Mouse (Mus musculus): ENCODE measurements around the gene Ankrd39.

The Ankrd39 gene

DNA sequence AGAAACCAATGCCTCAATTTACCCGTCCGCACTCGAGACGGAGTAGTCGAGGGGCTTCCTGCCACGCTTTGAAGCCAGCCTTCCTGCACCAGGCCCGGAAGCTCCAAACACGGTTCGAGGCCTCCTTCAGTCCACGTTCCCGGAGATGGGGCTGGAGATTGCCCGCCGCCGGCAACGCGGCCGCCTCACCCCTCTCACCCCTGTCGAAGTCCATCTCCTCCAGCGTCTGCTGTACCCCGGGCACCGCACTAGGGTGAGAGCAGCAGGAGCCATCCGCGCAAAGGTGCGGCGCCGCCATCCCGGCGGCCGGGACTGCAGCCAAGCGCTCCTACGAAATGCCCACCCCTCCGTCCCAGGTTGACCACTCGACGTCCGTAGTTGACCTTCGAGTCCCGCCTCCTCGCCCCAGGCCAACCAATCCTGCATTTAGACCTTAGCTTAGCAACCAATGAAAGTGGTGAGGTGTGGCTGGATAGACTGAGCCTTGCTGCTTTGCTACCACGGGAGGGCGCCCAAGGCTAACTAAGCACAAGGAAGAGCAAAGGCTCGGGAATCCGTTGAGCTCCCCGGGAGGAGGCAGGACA lies at the start of gene Ankrd39:
Gene Ankrd39 (minus strand): TSS at position 558 of the 584 bp plus-strand sequence.
- ATAC-seq (ENCODE audit: insufficient number of reproducible peaks, low FRiP score, low TSS enrichment), result peak; percentile 95

DNA sequence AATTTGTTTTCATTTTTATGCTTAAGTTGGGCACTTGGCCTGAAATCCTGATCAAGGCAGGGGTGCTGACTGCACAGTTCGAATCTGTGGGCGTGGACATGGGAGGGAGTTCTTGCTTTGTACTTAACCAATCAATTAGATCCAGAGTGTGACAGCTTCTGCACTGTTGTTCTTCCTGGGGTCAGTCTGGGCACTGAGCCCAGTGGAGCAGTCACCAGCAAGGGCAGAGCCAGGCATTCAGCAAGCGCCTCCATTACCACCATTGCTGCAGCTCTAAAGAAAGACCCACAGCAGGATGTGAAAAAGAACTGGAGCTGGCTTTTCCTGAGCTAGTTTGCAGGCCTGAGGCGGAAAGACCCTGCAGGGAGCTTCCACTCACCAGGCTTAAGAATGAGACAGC lies 48.9 kb upstream of the Ankrd39 start:
- no peak for ATAC-seq (ENCODE audit: insufficient number of reproducible peaks, low FRiP score, low TSS enrichment)

DNA sequence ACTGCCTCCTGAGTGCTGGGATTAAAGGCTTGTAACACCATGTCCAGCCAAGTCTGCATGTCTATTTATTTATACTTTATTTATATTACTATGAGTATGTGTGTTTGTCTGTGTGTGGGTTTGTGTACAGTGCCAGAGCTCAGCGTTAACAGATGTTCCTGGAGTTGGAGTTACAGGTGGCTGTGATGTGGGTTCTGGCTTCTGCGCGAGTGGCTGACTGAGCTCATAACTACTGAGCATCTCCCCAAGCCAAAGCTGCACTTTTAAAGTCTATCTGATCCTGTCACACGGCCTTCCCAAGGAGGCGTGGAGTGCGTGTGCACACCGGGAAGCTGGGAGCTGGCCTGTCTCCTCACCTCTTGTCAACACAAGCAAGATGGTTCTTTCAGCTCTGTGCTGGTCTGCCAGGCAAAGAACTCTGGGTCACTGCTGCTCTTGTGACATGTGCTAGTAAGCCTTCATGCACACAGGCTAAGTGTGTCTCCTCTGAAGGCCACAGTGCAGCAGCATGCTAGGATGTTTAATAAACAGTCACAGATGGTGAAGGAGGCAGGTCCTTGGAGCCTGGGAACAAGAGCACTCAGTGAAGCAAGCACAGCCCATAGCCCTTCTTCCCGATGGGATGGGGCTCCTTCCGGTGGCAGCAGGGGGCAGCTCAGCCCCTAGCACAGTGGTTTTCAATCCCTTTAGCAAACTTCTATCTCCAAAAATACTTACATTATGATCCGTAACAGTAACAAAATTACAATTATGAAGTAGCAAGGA lies 48.1 kb upstream of the Ankrd39 start:
- ATAC-seq (ENCODE audit: insufficient number of reproducible peaks, low FRiP score, low TSS enrichment), result no peak

DNA sequence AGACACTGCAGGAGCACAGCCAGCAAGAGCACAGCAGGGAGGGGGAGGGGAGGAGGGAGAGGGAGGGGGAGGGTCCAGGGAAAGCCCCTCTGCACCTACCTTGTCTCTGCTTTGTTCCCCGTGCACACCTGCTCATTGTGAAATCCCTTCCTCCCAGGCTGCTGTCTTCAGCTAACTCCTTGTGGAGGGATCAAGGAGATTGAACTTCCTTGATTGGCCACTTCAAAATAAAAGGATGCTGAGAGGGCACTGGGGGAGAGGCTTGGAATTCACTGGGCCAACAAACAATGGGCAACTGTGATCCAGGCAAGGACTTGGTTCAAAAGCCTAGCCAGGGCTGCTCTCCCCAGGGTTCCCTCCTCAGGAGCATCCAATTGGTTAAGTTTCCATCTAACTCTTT lies 45.9 kb upstream of the Ankrd39 start:
- ATAC-seq (ENCODE audit: insufficient number of reproducible peaks, low FRiP score, low TSS enrichment), result no peak

DNA sequence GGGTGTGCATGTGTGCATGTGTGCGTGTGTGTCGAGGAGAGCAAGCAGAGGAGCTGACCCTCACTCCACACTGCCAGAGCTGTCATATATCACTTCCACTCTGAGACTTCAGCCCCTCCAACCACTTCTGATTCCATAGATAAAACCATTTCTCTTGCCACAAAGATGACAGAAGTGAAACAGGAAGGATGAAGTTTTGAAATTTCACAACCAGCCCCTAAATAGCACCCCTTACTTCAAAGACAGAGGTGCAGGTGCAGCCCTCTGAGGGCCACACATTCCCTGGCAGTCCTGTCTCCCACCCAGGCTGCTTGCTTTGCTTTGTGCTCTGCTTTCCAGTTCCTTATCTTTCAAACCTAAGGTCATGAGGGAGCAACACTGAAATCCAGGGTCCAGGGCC lies 44.2 kb upstream of the Ankrd39 start:
- no peak for ATAC-seq (ENCODE audit: insufficient number of reproducible peaks, low FRiP score, low TSS enrichment)

DNA sequence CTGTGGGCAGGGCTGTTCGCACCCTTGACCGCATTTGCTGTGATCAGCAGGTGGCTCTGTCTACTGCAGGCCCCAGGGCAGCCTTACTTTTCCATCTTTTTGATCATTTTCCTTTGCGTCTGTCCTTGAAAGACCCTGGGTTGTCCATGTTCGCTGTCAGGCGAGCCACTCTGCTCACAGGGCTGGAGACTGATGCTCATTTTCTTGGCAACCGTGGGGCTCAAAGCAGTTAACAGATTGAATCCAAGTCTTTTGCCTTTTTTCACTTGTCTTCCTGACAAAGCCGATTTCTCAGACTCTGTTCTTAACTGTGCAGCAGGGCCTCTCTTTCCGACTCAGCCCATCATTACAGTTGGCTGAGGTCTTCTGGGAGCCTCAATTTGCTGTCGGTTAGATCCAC lies 43.4 kb upstream of the Ankrd39 start:
- no peak for ATAC-seq (ENCODE audit: insufficient number of reproducible peaks, low FRiP score, low TSS enrichment)

DNA sequence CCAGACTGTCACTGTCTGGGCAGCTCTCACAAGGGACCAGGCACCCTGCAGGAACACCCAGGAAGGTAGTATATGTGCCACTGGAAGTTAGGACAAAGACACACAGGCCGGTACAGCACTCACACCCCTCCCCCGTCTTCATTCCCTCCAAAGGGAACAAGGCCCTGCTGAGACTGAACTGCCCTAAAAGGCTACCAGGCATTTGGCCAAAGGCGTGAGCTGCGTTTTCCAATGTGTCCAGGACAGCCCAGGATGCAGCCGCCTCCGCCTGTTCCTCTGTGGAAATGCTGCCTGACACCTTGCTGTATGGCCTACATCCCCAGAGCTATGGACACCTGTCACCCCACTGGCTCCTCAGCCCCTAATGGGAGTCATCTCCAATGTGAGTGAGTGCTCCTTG lies 42.2 kb upstream of the Ankrd39 start:
- peak; percentile 47; the same call in 1 of the 2 replicates for ATAC-seq (ENCODE audit: insufficient number of reproducible peaks, low FRiP score, low TSS enrichment)

DNA sequence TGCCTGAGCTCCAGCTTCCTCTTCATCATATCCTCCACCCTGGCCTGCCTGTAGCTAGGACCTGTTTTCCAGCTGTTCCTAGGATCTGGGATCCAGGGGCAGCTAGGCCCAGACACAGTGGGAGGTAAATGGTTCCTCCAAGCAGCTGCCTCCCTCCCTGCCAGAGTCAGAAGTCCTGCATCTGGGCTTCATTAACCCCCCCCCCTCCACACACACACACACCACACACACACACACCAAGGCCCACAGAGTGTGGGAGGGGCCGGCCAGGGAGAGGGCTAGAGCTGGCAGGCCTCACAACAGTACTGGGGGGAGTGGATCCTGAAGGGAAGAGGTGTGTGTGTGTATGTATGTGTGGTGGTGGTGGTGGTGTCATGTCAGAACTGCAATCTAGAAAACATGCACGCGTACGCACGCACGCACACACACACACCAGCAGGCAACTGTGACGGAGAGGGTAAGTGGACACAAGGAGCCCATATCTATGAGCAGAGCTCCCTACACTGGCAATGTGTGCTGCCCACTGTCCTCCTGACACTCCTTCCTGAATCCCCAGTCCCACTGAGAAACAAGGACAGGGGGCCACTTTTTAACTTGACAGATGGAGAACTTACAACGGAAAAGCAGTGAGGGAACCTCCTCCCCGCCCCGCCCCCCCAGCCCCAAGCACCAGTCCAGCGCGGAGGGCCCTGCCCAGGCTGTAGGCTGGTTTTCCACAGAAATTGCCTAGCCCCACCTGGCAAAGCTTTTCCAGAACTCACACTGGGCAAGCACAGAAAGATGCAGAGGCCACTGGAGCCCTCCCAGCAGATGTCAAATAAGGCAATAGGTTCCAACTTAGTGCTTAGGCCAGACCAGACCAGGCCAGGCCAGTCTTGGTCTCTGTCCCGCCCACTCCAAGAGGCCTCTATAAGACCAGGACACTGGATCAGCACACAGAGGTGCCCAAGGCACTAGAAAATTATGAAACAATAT lies 41.5 kb upstream of the Ankrd39 start:
- ATAC-seq (ENCODE audit: insufficient number of reproducible peaks, low FRiP score, low TSS enrichment), result no peak

DNA sequence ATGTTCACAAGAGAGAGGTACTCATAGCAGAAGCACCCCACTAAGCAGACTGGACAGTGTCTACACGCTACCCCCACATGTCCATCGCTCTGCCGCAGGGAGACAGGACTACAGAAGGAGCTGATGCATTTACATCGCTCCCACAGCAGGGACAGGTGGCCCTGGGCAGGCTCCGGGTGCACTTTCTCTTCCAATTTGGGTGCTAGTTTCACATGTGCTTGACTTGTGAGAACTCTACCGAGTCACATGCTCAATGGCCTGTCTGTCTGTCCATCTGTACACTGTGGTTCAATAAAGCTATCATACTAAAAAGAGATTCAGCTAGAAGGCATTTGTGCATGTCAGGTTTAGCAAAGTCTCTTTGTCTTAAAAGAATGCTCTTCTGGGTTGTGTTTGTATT lies 40.6 kb upstream of the Ankrd39 start:
- ATAC-seq (ENCODE audit: insufficient number of reproducible peaks, low FRiP score, low TSS enrichment), result no peak

DNA sequence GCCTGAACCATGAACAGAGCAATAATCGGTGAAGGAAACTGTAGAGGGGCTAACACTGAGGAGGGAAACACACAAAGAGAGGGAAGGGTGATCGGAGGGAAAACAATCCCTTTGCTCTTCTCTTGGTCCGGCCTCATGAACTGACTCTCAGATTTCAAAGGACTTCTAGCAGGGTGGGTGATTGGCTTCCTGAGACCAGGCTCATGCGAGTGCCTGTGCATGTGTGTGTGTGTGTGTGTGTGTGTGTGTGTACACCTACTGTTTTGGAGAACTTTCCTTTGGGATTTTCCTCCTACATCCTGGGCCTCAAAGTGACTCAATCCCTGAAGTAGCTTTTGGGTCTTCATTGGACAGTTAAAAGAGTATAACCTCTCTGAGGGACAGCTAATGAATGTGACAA lies 39.0 kb upstream of the Ankrd39 start:
- no peak for ATAC-seq (ENCODE audit: insufficient number of reproducible peaks, low FRiP score, low TSS enrichment)

DNA sequence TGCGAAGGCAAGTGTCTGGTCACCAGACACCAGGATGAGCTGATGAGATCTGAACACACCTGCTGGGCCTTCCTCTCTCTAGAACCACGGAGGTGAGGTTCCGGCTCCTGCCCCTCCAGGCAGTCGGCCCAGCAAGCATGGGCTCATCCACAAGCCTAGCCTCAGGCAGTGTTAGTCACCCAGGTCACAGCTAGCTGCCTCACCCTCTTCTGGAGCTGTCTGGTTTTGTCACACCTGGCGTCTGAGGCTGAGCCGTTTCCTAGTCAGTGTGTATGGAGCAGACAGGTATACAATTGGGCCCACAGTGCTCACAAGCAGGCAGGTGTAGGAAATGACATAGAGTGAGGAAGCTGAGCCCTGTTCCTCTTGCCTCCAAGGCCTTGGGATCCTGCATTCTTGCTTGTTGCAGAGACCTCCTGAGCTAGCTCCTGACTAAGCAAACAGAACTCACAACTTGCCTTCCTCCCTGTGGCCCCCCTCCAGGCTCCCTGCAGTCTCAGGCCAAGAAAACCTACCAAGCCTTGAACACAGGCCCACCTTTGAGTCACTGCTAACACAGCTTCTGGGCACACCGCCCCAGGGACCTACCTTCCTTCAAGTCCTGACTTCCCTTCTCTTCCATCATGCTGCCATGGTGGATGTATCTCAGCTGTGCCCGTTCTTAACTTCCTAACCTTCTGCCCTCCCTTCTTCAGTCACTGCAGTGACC lies 36.3 kb upstream of the Ankrd39 start:
- ATAC-seq (ENCODE audit: insufficient number of reproducible peaks, low FRiP score, low TSS enrichment), result no peak

DNA sequence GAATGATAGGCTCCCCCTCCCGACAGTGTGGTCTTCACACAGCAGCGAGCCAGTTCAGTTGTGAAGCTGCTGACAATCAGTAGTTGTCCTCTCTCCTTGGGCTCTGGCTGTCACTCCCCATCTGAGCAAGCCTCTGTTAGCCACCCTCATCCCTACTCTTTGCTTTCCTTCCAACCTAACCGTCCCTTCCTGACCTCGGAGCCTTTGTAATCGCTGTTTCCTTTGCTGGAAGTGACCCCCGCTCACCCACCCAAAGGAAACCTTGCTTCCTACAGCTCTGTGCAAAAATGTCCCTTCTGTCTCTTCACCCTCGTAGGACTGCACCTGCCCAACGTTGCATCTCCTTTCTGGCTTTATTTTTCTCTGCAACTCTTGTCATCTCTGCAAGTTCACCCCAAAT lies 35.0 kb upstream of the Ankrd39 start:
- no peak for ATAC-seq (ENCODE audit: insufficient number of reproducible peaks, low FRiP score, low TSS enrichment)

DNA sequence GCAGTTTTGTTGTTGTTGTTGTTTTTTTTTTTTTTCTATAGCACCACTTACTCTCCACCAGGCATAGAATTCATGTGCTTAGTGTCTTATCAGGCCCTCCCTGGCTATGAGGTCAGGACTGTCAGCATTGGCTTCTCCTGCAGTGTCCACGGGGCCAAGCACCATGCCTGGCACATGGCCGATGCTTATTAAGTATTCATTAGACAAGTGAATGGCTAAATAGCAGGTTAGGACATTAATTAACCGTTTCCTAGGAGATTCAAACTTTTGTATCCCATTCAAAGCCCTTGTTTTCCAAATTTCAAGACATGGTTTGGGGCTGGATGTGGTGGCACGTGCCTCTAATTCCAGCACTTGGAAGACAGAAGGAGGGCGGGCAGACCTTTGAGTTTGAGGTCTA lies 34.0 kb upstream of the Ankrd39 start:
- no peak for ATAC-seq (ENCODE audit: insufficient number of reproducible peaks, low FRiP score, low TSS enrichment)

DNA sequence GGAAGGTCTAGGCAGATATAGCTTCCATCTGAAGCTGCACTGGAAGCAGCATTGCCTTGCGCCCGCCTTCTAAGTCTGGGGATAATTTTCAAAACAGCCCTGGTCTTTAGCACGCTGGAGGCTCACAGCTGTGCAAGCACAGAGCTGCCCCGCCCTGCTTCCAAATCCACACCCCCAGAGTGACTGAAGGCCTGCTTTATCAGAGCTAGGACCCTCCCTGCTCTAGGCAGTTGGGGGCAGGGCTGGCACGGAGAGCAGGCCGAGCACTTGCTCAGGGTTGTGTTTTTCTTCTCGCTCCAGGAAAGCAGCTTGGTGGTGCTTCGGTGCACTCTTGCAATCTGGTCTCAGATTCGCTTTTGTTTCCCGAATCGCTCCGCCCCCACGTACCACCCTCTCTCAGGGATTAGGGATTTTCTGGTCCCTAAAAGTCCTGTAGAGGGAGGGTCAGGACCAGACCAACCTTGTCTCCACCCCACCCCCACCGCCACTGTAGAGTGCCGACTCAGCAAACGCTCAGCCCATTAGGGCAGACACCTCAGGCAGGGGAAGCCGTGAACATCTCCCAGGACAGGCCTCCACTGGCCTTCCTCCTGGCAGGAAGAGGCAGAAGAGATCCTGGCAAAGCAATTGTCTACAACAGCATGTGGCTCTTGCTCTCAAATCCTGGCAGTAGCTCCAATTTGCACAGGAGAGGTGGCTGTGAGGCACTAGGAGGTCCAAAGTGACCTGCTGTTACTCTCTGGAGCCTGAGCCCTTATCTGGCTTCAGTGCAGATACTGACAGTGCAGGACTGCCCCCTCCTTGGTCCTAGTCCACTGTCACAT lies 33.4 kb upstream of the Ankrd39 start:
- peak; percentile 60 for ATAC-seq (ENCODE audit: insufficient number of reproducible peaks, low FRiP score, low TSS enrichment)

DNA sequence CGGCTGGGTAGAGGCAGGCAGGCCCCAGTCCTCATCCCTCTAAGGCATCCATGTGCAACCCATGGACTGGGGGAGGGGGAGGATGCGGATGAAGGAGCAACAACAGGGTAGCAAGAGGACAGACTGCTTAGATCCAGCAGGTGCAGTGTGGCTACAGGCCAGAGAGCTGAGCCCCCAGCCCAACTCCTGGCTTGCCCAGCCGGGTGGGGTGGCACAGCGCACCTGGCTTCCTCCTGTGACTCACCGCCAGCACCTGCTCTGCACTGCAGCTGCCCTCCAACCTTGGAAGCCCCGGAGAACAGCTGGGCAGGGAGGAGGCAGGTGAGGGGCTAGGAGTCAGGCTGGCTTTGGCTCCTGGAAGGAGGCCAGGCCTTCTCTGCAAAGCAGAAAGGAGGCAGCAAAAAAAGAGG lies 32.7 kb upstream of the Ankrd39 start:
- ATAC-seq (ENCODE audit: insufficient number of reproducible peaks, low FRiP score, low TSS enrichment), result no peak

DNA sequence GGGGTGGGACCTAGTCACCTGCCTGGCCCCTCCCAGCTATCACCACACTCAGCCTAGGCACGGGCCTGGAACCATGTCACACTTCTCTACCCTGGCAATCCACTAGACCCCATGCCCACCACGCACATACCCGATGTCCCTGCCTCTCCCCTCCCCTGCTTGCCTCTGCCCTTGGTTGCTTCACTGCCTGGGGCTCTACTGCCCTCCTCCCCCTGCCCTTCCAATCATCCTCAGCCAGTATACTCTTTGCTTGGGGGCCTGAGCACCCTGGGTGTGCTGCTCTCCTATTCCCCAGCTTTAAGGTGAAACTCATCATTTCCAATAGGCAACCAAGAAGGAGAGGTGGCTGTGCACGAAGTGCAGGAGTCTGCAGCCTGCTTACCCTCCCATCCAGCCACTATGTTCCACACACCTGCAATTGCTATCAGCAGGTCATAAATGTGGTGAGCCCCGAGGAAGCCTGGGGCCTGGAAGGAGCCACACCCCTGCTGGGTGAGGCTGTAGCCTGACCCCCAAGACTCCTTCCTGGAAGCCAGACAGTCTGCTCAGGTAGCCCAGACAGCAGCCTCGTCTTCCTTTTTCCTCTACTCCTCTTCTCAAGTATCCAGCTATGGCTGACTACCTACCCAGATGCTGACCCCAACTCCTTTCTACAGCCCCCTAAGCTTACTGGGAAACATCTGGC lies 29.9 kb upstream of the Ankrd39 start:
- ATAC-seq (ENCODE audit: insufficient number of reproducible peaks, low FRiP score, low TSS enrichment), result no peak

DNA sequence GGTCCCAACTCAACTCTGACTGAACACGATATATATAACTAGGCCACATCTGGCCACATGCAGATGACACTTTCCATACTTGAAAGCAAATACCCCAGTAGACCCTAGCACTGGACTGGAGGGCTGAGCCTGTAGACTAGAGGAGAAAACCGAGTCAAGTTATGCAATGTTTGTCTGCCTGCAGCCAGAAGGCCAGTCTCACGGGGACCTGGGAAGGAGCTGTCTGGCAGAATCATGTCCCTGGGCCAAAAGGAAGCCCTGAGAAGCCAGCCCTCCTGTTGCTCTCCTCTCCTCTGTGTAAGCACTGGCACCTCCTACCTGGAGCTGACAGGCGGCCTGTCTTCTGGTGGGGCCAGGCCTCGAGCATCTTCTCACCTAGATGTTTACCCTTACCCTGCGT lies 28.1 kb upstream of the Ankrd39 start:
- no peak for ATAC-seq (ENCODE audit: insufficient number of reproducible peaks, low FRiP score, low TSS enrichment)

DNA sequence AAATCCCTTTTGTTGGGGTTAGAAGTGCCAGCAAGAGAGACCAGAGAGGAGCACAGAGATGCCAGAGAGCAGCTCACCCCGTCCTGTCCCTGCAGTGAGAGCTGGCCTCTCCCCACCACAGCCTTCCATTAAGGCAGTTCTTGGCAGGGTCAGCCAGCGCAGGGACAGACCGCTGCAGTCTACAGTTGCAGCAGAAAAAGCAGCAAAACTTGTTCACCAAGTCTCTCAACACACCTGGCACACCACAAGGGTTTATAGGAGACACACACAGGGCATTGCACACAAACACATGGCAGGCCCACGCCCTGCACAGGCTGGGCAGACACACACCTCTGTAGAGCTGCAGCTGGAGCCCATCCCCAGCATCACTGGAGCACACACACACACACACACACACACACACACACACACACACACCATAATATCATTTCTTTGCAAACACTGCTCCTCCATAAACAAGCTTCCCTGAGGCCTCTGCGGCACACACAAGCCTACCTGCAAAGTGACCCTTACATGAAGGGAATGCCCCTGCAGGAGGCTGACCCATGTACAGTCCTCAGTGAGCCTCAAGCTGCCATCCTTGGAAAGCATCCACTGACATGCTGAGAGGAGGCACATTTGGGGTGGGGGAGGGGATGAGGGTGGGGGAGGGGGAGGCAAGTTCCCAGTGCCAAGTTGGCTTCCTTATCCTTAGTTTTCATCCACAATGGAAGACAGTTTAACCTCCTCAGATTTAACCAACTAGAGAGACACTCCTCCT lies 27.1 kb upstream of the Ankrd39 start:
- ATAC-seq (ENCODE audit: insufficient number of reproducible peaks, low FRiP score, low TSS enrichment), result no peak

Measured in cerebellum, adult (tissue).